Mouse (Mus musculus) right cerebral cortex, adult 2 months (tissue): Measurements from ENCODE around the gene Pou6f1.
"Not testable (repeated sequence)": the region's sequence is repeated elsewhere in the genome, so short reads cannot be mapped to it uniquely, and the experiment has no call there.

Experiments
- DNase-seq, 2 experiments: peaks; one replicate each; pipeline ENCODE4 v3.0.0; 2021 to 2022; ENCODE audit warnings: low spot score in 2 of 2

Pou6f1 gene

DNA sequence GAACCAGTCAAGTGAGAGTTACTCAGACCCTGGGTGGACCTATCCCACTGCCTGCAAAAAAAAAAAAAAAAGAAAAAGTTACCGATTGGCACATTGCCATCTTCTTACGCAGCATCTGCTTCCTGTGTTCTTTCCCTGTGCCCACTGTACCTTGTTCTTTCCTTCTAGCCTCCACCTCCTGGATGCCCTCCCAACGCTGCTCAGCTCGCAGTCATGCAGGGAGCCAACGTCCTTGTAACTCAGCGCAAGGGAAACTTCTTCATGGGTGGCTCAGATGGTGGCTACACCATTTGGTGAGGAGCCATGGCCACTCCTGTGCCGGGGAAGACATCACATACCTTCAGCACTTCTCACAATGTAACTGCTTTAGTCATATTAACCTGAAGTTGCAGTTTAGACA, 19.4 kb upstream of the Pou6f1 start:
- no peak for DNase-seq

DNA sequence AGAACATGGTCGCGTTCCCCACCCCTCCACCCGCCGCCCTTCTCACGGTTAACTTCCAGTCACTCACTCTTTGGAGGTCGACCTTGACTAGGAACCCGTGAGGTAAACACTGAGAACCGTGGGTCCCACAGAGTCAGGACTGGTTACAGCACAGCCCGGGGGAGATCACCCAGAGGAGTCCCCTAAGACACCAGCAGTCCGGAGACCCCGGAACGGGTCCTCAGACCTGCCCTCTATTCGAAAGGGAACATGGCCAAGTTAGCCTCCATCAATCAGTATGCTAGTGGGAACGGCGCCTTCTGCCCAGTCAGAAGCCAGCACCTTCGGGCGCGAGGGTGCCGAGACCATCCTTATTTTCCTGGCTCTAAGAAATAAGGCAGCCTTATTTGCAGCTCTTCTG, 16.4 kb upstream of the Pou6f1 start:
- no peak for DNase-seq

DNA sequence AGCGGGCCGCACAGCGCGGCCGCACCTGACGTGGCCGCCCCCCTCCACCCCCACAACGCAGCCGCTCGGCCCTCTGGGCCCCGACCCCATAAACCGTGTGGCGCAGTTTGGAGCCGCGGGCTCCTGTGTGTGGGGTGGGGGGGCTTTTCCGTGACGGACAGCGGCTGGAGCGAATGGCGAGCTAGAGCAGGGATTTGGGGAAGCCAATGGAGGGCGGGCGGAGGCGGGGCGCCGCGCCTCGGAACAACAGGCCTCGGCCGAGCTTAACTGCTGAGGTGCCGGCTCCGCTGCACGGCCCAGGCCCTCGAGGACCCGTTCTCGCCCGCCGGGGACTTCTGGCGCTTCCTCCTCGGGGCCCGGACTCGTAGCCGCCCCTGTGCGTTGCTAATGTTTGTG, 16.0 kb upstream of the Pou6f1 start:
- peak; percentile 86 to 88 for DNase-seq

DNA sequence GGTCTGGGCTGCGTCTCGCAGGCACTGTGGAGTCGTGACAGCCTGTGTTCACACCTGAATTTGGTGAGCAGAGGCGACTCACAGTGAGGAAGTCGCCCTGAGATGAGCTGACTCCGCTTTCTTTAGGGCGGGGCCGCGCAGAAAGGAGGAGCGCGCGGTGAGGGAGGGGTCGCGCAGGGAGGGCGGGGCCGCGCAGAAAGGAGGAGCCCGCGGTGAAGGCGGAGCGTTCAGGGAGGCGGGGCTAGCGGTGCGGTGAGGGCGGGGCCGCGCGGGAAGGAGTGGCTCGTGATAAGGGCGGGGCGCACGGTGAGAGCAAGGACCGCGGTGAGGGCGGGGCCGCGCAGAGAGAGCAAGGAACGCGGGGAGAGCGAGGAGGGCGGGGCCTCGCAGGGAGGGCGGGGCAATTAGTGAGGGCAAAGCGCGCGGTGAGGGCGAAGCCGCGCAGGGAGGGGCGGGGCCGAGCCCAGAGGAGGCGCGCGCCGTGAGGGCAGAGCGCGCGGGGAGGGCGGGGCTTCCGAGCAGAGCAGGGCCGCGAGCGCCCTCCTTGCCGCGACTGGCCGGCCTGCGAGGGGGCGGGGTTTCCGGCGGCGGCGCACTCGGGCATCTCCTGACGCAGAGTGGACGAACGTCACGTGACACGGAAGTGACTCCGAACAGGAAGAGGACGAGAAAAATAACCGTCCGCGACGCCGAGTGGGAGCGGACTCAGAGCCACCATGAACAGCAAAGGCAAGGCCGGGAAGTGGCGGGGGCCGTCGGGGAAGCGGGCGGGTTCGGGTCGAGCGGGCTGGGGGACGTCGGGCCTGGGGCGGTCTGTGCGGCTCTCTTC, 15.4 kb upstream of the Pou6f1 start, which contains the start of gene Dazap2:
Gene Dazap2, plus strand, starts transcription at position 354 of the 829 bp plus-strand sequence.
- DNase-seq, result peak; percentile 97 to 98

DNA sequence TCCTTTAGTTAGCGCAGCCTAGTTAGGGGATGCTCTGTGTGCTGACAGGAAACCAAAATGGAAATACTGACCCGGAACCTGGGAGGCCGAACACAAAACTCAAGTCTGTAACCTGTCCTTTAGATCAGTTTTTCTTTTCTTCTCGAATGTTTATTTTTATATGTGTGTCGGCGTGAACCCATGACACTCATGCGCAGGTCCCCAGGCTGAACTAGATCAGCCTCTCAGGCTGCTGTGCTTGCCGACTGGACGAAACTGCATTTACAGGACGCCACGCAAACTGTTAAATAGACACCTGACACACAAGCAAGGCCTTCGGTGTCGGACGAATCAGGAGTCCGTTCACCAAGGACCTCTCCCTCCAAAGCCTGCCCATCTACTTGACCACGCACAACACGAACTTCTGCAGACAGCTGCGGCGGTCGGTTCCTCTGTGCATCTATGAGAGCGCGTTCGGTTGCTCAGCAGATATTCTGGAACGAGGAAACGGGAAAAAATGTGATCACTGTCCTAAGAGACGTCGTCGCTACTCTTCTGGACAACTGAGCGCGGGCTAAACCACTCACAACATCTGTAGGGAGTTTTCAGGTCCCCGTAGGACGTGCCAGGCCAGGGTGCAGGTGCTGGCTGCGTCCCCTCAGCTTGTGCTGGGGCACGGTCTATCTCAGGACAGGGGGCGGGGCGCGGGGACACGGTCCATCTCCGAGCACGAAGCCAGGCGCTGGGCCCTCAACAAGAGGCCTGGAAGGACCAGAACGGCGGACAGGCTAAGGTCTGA, 14.6 kb upstream of the Pou6f1 start:
- DNase-seq, result peak in 1 of 2 experiments; percentile 38

DNA sequence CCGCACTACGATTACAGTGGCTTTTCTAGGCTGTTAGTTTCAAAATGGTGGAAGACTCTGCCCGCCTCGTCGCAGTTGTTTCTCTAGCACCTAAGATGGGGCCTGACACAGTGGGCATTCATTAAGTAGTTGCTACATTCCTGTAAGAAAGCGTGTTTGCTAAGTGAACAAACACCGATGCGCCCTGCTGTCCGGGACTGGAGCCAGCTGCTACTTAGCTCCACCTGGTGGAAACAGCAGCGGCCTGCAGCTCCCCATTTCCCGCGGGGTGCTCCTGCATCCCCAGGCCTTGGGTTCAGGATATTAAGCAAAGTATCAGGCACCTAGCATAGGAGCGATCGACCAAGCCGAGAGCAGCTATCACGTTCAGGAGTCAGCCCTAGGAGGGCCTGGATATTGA, 13.8 kb upstream of the Pou6f1 start:
- peak; percentile 77 for DNase-seq

DNA sequence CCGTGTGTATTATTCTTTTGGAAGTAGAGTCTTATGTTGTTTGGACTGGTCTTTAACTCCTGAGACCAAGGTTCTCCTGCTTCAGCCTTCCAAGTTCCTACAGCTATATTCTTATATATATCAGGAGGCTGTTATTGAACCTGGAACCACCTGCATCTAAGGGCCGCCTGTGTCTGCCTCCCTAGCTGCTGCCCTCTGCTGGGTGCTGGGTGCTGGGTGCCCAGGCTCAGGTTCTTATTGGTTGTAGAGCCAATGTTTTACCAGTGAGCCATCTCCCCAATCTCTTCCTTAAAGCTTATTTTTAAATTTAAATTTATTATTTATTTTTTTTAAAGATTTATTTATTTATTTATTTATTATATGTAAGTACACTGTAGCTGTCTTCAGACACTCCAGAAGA, 12.6 kb upstream of the Pou6f1 start:
- no peak for DNase-seq

DNA sequence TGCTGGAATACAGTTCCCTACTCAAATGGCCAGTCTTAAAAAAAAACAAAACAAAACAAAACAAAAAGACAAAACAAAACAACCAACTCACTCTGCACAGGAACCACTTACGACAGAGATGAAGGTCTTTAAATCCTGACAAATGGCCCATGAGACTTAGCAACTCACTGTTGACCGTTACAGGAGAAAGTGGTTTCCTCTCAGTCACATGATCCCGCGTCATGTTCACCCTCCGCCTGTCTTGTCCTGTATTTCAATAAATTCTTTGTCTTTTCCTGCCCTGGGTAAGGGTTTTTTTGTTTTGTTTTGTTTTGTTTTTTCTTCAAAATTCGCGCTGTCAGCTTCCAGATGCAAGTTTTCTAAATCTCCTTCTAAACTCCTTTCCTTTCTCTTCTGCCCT, 12.2 kb upstream of the Pou6f1 start:
- DNase-seq, result no peak

DNA sequence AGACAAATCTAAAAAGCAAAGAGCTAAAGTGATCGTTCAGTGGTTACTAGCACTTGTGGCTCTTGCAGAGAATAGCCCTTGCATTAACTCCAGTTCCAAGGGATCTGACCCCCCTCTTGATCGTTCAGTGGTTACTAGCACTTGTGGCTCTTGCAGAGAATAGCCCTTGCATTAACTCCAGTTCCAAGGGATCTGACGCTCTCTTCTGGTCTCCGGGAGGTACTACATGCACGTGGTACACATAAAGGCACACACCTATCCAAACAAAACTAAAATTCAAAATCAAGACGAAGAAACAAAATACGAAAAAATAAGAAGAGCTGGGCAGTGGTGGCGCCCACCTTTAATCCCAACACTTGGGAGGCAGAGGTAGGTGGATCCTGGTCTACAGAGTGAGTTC, 6.9 kb upstream of the Pou6f1 start:
- DNase-seq, result not testable (repeated sequence)

DNA sequence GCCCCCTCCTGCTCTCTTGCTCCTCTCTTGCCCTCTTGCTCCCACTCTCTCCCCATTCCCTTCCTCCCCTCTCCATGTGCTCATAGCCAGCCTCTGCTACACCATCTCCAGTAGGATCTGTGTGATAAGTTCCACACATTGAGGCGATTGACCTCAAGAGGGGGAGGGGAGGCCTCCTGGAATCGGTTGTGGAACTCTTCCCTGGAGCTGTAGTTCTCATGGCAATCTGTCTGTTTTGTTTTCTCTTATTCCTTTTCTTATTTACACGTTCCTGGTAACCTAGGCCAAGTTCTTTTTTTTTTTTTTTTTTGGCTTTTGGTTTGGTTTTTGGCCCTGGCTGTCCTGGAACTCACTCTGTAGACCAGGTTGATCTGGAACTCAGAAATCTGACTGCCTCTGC, 1.9 kb upstream of the Pou6f1 start:
- no peak for DNase-seq

DNA sequence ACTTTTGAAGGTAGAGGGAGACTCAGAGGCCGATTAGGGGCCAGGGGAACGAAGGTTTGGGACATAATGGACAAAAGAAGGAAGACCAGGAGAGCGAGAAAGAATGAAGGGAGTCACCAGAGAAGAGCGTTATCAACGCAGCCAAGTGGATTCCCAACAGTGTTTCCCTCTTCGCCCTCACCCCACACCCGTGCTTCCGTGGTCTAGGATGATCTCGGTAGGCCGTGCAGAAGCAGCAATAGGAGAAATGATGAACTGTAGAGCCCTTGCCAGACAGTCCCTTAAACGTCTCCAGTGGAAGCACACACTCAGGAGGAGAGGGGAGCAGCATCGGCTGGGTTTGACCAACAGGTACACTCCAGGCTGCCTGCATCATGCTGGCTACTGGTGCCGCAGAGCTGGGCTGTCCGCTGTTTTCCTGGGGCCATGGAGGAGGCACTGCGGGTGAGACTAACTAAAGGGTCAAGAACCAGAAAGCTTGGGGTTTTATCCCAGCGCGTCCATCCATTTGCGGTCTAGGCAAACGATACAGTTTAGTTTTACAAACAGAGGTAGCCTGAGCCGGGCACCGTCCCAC, 1.0 kb upstream of the Pou6f1 start:
- no peak for DNase-seq

DNA sequence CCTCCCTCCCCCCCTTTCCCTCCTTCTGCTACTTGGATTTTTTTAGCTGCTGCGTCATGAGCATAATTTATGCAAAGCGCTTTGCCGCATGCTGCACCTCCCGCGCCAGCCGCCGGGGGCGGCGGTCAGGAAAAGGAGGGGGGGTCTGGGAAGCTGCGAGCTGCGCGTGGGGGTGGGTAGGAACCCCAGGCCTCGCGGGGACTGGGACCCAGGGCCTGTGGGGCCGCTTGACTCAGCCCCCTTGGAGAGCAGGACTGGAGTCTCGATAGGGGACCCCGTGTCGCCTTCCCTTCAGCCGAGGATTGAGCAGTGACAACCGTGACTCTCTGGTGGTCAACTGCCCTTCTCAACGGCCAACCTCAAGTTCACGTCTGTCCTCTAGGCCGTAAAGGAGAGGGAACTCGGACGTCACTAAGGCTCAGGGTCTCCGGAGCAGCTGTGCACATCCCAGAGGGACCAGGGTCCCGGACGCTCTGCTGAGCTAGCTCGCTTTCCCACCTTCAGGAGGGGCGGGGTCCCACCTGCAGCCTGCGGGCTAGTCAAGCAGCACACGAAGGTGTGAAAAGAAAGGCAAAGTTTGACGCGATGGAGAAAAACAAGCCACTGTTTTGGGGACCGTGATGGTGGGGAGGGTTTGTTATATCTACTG, 387 bp upstream of the Pou6f1 start:
- peak; percentile 64 to 71 for DNase-seq

DNA sequence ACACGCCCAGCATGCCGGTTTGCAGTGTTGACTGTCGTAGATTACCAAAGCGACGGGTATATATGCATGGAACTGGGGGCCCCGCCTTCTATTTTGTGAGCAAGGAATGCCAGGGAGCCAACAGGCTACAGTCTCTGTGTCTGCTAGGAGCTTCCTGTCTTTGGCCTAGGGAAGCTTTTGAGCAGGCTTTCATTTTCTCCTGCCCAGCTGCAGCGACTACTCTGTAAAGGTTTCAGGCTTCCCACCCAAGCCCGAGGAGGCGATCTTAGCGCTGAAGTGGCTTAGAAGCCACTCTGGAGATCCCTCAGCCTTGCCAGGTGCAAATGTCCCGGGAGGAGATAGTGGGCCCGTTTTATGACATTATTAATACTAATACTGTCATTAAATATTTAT, 905 bp downstream of the Pou6f1 start:
- peak; percentile 40 to 56 for DNase-seq

DNA sequence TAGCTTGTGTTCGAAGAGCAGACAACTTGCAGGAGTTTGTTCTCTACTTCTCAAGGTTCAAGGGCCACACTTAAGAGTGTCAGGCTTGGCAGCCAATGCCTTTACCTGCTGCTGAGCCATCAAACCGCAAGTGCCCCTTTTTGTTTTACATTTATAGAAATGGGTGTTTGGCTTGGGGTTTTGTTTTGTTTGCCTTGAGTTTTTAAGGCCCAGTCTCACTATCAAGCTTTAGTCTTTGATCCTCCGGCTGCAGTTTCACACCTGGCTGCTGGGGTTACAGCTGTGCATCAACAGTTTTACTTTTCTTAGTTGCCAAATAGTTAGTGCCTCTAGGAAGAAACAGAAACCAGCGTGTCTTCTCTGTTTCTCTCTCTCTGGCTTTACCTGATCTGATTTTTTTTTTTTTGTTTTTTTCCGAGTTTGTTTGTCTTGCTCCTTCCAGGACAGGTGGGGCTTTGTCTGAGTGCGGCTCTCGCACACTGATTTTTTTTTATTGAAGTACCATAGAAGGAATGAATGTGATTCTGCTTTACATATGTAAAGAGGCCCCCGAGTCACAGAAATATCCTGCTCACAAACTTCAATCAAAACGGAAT, 1.4 kb downstream of the Pou6f1 start:
- DNase-seq, result no peak

DNA sequence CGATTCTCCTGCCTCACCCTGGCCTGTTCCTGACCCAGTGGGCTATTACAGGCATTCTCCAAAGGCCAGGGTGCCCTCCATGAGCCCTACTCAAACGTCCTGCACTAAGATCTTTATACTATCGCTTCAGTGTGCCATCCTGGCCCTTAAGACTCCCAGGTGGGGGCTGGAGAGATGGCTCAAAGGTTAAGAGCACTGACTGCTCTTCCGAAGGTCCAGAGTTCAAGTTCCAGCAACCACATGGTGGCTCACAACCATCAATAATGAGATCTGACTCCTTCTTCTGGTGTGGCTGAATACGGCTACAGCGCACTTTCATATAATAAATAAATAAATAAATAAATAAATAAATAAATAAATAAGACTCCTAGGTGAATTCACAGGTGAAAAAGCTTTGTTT, 7.0 kb downstream of the Pou6f1 start:
- DNase-seq, result no peak

DNA sequence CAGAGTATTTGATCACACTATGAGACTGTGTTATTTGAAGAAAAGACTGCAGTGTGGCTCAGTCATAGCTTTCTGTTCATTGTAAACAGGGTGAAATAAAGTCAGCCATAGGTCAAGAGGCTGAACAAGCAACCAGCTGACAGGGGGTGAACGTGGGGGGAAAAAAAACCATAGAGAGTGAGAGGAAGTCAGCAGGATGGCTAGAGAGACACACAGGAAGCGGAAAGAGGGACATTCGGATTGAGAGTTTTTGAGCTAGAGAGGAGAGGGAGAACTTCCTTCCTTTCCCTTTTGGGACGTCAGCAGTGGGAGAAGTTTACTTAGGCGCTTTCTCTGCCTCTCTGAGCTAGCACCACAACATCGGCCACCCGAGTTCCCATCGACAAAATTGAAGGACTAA, 9.3 kb downstream of the Pou6f1 start:
- DNase-seq, result no peak

DNA sequence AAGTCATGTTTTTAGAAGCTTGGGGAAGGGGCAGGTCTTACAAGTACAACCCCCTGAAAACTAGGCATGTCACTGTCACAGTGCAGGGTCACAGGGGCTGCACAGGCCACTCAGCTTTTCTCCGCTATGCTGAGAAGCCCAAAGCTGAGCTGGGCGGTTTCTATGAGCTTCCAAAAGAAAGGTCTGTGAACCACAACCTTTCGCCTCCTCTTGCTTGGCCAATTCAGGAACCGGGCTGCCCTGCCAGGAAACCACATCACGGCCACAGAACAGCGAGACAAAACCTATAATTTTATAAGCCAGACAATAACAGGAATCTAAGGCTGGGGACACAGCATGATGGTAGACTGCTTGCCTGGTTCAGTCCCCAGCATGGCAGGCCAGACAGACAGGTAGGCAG, 11.5 kb downstream of the Pou6f1 start:
- DNase-seq, result no peak

DNA sequence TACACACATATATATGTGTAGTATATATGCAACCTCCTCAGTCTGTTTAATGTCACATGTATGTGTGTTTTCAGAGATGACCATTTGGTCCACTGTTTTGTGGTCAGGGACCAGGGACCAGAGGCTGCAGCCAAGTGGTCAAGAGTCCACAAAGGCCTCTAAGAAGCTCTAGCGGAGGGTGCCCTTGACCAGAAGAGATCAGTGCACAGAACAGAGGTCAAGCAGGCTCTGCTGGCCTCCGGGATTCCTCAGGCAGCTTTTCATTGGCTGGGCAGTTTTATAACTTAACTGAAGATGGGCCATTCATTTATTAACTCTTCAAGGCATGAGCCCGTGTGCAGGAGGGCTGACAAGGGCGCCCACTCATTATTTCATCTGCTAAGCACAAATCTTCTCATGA, 12.6 kb downstream of the Pou6f1 start:
- DNase-seq, result no peak

DNA sequence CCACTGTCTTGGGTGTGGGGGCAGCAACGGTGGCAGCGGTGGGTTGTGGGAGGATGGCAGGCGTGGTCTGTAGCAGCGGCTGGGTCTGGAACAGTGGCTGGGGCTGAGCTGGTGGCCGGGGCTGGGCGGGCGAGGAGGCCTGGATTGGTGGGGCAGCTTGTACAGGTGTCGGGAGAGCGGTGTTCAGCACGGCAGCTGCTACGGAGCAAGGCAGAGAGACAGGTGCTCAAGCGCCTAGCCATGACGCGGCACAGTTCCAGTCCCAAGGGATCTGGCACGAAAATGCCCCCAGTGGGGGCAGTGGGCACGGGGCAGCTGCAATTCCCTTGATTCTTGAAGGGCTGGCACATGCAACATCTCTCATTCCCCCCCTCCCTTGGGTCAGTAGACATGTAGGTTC, 13.9 kb downstream of the Pou6f1 start:
- DNase-seq, result no peak

DNA sequence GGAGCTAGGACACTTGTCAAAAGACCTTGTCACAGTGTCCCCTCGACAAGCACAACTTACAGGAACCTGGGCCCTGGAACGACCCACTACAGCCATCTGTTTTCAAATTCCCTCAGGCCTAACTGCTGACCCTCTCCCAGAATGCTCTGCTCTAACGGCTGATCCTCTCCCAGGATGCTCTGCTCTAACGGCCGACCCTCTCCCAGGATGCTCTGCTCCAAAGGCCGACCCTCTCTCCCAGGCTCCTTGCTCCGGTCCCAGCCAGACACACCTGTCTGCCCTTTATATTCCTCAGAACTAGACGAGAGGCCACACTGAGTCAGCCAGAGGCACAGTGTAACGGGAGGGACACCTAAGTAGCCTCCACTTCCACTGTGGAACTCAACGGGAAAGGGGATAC, 19.7 kb downstream of the Pou6f1 start:
- DNase-seq, result no peak

DNA sequence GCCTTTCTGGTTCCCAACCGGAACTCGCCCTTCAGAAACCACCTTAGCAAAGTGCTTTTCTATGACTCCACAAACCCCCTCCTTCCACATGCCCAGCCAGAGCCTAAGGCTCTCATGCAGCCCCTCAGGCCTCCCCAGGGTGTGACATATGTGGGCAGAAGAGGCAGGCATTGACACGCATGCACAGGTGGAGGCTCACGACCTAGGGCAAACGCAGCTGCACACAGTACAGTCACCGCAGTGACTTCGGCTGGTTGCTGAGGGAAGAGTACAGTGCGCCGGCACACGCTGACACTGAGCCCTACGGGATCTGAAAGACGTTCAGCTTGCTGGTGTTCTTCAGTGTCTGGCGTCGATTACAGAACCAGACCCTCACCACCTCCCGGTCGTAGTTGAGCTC, 21.8 kb downstream of the Pou6f1 start:
- DNase-seq, result no peak

DNA sequence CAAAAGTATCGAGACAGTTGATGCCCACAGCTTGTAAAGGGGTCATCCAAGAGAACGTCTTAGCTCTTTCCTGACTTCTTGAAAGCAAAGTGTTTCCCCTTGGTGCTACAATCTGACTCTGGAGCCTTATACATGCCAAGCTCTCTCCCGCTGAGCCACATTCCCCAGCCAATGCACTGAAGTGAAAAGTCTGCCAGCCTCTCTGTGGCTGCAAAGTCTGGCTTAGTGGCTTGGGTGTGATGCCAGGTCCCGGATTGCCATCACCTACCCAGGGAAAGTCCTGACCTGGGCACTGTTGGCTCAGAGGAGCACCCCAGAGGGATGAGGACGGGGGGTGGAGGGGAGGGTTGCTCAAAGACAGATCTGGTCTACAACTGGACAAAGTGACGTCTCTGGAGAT, 23.0 kb downstream of the Pou6f1 start:
- DNase-seq, result no peak
